Mouse (Mus musculus): ENCODE measurements at regions not wholly inside any gene's neighbourhood (a gene's known extent, or its start where the extent isn't known, plus 50 kb on each side); places are given as distances from the start of the nearest gene placed in this dataset.

- WGBS, result 79% methylated on average over 8 of the region's 8 CpGs
- no peak for DNase-seq
These were observed 84.3 kb downstream of the Tmem168 start for GRCm38 (mm10) chr6:13523463-13524202.

GRCm38 (mm10) chr6:13514126-13514525, 93.8 kb downstream of the Tmem168 start:
- DNase-seq, result no peak
- no peak for TF ChIP-seq POLR2A (IDR thresholded peaks at IDR 0.05; ENCODE audit: borderline replicate concordance, extremely low read depth, low read depth, low read length)
- TF ChIP-seq CTCF (IDR thresholded peaks at IDR 0.05; ENCODE audit: insufficient read depth, low read length), result no peak
- Histone ChIP-seq H3K4me3 (replicated peaks; ENCODE audit: extremely low read depth, low read depth, low read length) (no peak overlapping the region), H3K4me1 (ENCODE audit: control insufficient read depth, insufficient read depth, low read length) (no peaks in the 10 kb centered on the region)
- 66% methylated on average over 3 of the region's 3 CpGs for WGBS

More at GRCm38 (mm10) chr6:13523463-13524202, 84.3 kb downstream of the Tmem168 start:
- TF ChIP-seq CTCF (IDR thresholded peaks at IDR 0.05; ENCODE audit: insufficient read depth, low read length) (no peak), POLR2A (IDR thresholded peaks at IDR 0.05; ENCODE audit: borderline replicate concordance, extremely low read depth, low read depth, low read length) (no peak)
- no peak overlapping the region for H3K4me3 ChIP-seq (replicated peaks; ENCODE audit: extremely low read depth, low read depth, low read length)
- H3K4me1 ChIP-seq (ENCODE audit: control insufficient read depth, insufficient read depth, low read length), result no peaks in the 10 kb centered on the region

- Histone ChIP-seq H3K4me3 (replicated peaks; ENCODE audit: extremely low read depth, low read depth, low read length) (no peak overlapping the region), H3K4me1 (ENCODE audit: control insufficient read depth, insufficient read depth, low read length) (no peaks in the 10 kb centered on the region)
- no peak for DNase-seq
- 87% methylated on average over 5 of the region's 5 CpGs for WGBS
- TF ChIP-seq CTCF (IDR thresholded peaks at IDR 0.05; ENCODE audit: insufficient read depth, low read length) (no peak), POLR2A (IDR thresholded peaks at IDR 0.05; ENCODE audit: borderline replicate concordance, extremely low read depth, low read depth, low read length) (no peak)
These were observed 131.3 kb downstream of the Tmem168 start for GRCm38 (mm10) chr6:13476493-13477129.

DNA sequence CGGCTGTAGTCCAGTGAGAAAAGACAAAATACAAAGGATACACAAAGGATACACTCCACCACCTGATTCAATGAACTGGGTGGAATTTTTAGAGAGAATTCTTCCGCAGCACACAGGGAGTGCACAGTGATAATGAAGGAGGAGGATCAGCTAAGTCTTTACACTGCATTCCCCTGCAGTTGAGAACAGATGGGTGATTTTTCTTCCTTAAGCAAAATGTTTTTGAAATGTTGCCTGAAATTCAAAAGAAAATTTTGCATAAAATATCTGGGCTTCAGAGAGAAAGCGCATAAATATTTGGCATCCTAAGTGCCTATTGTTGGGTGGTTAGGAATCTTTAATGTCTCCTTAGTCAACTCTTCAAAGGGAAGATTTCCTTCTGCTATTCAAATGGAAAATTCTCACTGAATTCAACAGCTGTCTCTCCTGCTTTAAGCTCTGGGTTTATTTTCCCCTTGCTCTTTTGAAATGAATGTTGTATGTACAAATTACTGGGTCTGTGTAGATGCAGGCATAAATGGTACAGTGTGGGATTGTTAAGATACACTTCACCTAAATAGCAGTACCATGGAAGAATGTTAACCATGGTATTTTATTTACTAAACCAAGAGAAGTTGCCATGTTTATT, 158.6 kb downstream of the Tmem168 start:
- H3K4me3 ChIP-seq (replicated peaks; ENCODE audit: extremely low read depth, low read depth, low read length), result no peak overlapping the region
- no peaks in the 10 kb centered on the region for H3K4me1 ChIP-seq (ENCODE audit: control insufficient read depth, insufficient read depth, low read length)
- WGBS, result 76% methylated on average over 3 of the region's 3 CpGs
- DNase-seq, result no peak
- TF ChIP-seq POLR2A (IDR thresholded peaks at IDR 0.05; ENCODE audit: borderline replicate concordance, extremely low read depth, low read depth, low read length) (no peak), CTCF (IDR thresholded peaks at IDR 0.05; ENCODE audit: insufficient read depth, low read length) (no peak)

- peak; percentile 38; the same call in 1 of the 2 replicates for TF ChIP-seq CTCF (IDR thresholded peaks at IDR 0.05; ENCODE audit: insufficient read depth, low read length)
- TF ChIP-seq POLR2A (IDR thresholded peaks at IDR 0.05; ENCODE audit: borderline replicate concordance, extremely low read depth, low read depth, low read length), result no peak
- DNase-seq, result no peak
- Histone ChIP-seq H3K4me3 (replicated peaks; ENCODE audit: extremely low read depth, low read depth, low read length) (no peak overlapping the region), H3K4me1 (ENCODE audit: control insufficient read depth, insufficient read depth, low read length) (no peaks in the 10 kb centered on the region; the same call in 1 of the 2 replicates)
These were observed 189.0 kb upstream of the Vwde start for GRCm38 (mm10) chr6:13413768-13414167.

DNA sequence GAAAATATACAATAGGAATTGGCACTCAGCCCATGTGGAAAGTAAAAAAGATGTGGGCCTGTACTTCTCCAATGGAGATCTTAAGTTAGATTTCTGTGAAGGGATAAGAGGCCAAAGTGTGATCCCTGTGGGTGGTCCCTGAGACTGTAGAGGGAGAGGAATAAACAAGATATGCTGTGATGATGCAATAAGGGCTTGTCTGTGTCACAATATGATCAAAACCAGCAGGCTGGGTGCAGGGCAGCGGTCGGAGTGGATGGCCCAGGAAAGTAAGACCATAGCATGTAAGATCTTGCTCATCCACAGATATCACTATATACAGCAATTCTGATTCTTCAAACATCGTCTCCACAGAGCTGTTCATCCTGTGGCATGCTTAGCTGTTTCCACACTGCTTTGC, 188.3 kb upstream of the Vwde start:
- 58% methylated on average over 3 of the region's 3 CpGs for WGBS
- Histone ChIP-seq H3K4me3 (replicated peaks; ENCODE audit: extremely low read depth, low read depth, low read length) (no peak overlapping the region), H3K4me1 (ENCODE audit: control insufficient read depth, insufficient read depth, low read length) (no peaks in the 10 kb centered on the region; the same call in 1 of the 2 replicates)
- no peak for TF ChIP-seq POLR2A (IDR thresholded peaks at IDR 0.05; ENCODE audit: borderline replicate concordance, extremely low read depth, low read depth, low read length)
- TF ChIP-seq CTCF (IDR thresholded peaks at IDR 0.05; ENCODE audit: insufficient read depth, low read length), result no peak
- no peak for DNase-seq

DNA sequence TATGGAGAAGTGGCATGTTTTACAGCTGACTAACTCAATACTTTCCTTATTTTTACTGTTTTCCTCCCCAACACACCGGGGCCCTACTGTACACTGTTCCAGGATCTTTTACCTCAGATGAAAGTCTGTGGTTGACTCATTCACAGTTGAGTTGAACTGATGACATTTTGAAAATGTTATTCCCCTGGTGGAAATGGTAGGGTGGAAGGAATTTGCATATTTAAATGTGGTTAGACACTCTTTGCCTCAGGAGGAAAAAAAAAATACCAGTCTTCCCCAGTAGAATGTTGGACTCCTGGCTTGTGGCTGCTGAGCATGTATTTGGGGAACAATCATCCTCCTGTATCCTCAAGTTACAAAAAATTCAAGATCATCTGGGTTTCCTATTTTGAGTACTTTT, 159.7 kb upstream of the Vwde start:
- no peak overlapping the region for H3K4me3 ChIP-seq (replicated peaks; ENCODE audit: extremely low read depth, low read depth, low read length)
- TF ChIP-seq CTCF (IDR thresholded peaks at IDR 0.05; ENCODE audit: insufficient read depth, low read length) (no peak), POLR2A (IDR thresholded peaks at IDR 0.05; ENCODE audit: borderline replicate concordance, extremely low read depth, low read depth, low read length) (no peak)
- WGBS, result 85% methylated on average over 1 of the region's 1 CpGs
- H3K4me1 ChIP-seq (ENCODE audit: control insufficient read depth, insufficient read depth, low read length), result no peaks in the 10 kb centered on the region
- DNase-seq, result no peak

DNA sequence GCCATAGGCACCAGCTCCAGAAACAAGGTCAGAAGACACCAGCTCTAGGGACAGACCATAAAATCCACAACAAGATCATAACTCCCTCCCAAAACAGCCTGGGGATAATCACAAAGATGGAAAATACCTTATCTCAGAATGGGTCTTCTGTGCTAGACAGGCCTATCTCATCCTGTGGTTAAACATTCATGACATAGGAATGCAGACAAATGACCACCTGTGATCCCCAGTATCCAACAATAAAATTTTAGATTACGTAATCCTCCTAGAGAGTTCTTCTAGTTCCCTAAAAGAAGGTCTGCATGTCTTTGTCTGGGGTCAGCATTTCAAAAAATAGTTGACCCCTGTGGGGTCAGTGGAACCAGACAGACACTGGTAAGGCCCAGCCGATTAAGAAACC, 158.4 kb upstream of the Vwde start:
- Histone ChIP-seq H3K4me3 (replicated peaks; ENCODE audit: extremely low read depth, low read depth, low read length) (no peak overlapping the region), H3K4me1 (ENCODE audit: control insufficient read depth, insufficient read depth, low read length) (no peaks in the 10 kb centered on the region)
- DNase-seq, result no peak
- TF ChIP-seq CTCF (IDR thresholded peaks at IDR 0.05; ENCODE audit: insufficient read depth, low read length) (no peak), POLR2A (IDR thresholded peaks at IDR 0.05; ENCODE audit: borderline replicate concordance, extremely low read depth, low read depth, low read length) (no peak)
- WGBS, result 80% methylated on average over 2 of the region's 2 CpGs

DNA sequence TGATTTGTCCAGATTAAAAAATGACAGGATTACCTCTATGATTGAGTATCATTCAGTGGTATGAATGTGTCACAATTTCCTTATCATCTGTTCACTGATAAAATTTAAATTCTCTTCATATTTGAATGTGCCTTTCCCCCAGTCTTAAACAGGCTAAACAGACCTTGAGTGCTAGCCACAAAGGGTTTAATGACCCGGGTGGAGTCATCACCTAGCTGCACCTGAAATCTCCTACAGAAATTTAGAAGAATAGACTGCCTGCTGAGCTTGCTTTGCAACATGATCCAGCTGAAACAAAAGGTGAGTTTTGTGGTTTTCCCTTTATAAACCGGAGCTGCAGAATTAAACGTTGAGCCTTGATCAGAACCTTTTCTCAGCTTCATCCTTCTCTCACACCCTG, 156.1 kb upstream of the Vwde start:
- 54% methylated on average over 3 of the region's 3 CpGs for WGBS
- no peak for TF ChIP-seq POLR2A (IDR thresholded peaks at IDR 0.05; ENCODE audit: borderline replicate concordance, extremely low read depth, low read depth, low read length)
- no peak for TF ChIP-seq CTCF (IDR thresholded peaks at IDR 0.05; ENCODE audit: insufficient read depth, low read length)
- no peaks in the 10 kb centered on the region for H3K4me1 ChIP-seq (ENCODE audit: control insufficient read depth, insufficient read depth, low read length)
- DNase-seq, result no peak
- H3K4me3 ChIP-seq (replicated peaks; ENCODE audit: extremely low read depth, low read depth, low read length), result no peak overlapping the region

All from lung, adult 2 months (tissue).